Mouse (Mus musculus) forebrain, embryonic 16.5 days (tissue): ENCODE measurements around the gene Nkx1-2. TPM values are rescaled to one million over a fixed set of nuclear protein-coding genes. Genes with fewer than 3 reads are reported as not detected.

ENCODE experiments used
- ATAC-seq: fragments of 200-750 bp; cut with Nextera tagmentation; 2 replicates; pipeline ENCODE4 v1.8.0; 2017; ENCODE audit warnings: mild to moderate bottlenecking, moderate library complexity
- H3K27ac ChIP-seq: fragments of 300-500 bp; sonication (generic); 2 replicates; pipeline ENCODE4 v1.5.1; 2014; ENCODE audit warnings: low read length, control low read depth
- H3K27me3 ChIP-seq: fragments of 300-500 bp; sonication (generic); replicated peaks from 2 replicates; pipeline ENCODE4 v1.6.1; 2014; ENCODE audit warnings: low read length; ENCODE audit not compliant: control insufficient read depth, insufficient read depth
- H3K36me3 ChIP-seq: fragments of 300-500 bp; sonication (generic); 2 replicates; pipeline ENCODE4 v1.6.1; 2014; ENCODE audit not compliant: control insufficient read depth, insufficient read depth
- H3K4me1 ChIP-seq: fragments of 300-500 bp; sonication (generic); replicated peaks from 2 replicates; pipeline ENCODE4 v1.6.1; 2014; ENCODE audit warnings: low read length; ENCODE audit not compliant: control insufficient read depth, insufficient read depth
- H3K4me2 ChIP-seq: fragments of 300-500 bp; sonication (generic); 2 replicates; pipeline ENCODE4 v1.6.1; 2014; ENCODE audit warnings: mild to moderate bottlenecking, low read length, control low read depth
- H3K4me3 ChIP-seq: fragments of 300-500 bp; sonication (generic); replicated peaks from 2 replicates; pipeline ENCODE4 v1.5.1; 2014; ENCODE audit warnings: mild to moderate bottlenecking, low read length, control low read depth
- H3K9ac ChIP-seq: fragments of 300-500 bp; sonication (generic); replicated peaks from 2 replicates; pipeline ENCODE4 v1.6.1; 2014; ENCODE audit warnings: low read depth, low read length, control low read depth
- H3K9me3 ChIP-seq: fragments of 300-500 bp; sonication (generic); 2 replicates; pipeline ENCODE4 v1.6.1; 2016; ENCODE audit warnings: low read length; ENCODE audit not compliant: control insufficient read depth
- WGBS: fragments of 180-500 bp; shearing (Covaris S2); extraction: QIAGEN DNeasy Blood & Tissue Kit; methylation state at CpG from one replicate; pipeline ENCODE4 v1.1.7; 2014; 5-methylcytosine and 5-hydroxymethylcytosine counted together
- polyA plus RNA-seq: library from polyadenylated mRNA; unstranded; fragments of >200 nt; fragmentation: Nextera tagmentation; extraction: Ambion mirVana; gene quantifications from 2 replicates; pipeline ENCODE4 v1.2.1, GENCODE M21; 2015

Nkx1-2 gene
- polyA plus RNA-seq, 1 experiment from 2014 or later, result 0.11 TPM

GRCm38 (mm10) chr7:132626174-132626573, 26.7 kb upstream of the Nkx1-2 start:
- no peaks in the 10 kb centered on the region for H3K9me3 ChIP-seq
- no peak overlapping the region for H3K9ac ChIP-seq
- no peak for ATAC-seq
- no peak overlapping the region for H3K4me3 ChIP-seq
- no peak overlapping the region for H3K4me2 ChIP-seq
- no peaks in the 10 kb centered on the region for H3K27me3 ChIP-seq
- no peaks in the 10 kb centered on the region for H3K36me3 ChIP-seq
- H3K27ac ChIP-seq, result no peak overlapping the region
- 35% methylated on average over 4 of the region's 4 CpGs for WGBS
- 0 out of 2 replicates have a peak, but pooled peaks cover under 1% of the 10 kb centered on the region for H3K4me1 ChIP-seq

- no peaks in the 10 kb centered on the region for H3K36me3 ChIP-seq
- H3K9me3 ChIP-seq, result no peaks in the 10 kb centered on the region
- H3K4me2 ChIP-seq, result no peak overlapping the region
- no peak for ATAC-seq
- no peaks in the 10 kb centered on the region for H3K4me1 ChIP-seq
- H3K9ac ChIP-seq, result no peak overlapping the region
- H3K27ac ChIP-seq, result no peak overlapping the region
- WGBS, result 80% methylated on average over 10 of the region's 10 CpGs
- H3K4me3 ChIP-seq, result no peak overlapping the region
- no peaks in the 10 kb centered on the region for H3K27me3 ChIP-seq
These were observed 24.7 kb upstream of the Nkx1-2 start for GRCm38 (mm10) chr7:132624161-132624560.

GRCm38 (mm10) chr7:132619975-132620918, 20.8 kb upstream of the Nkx1-2 start:
- WGBS, result 90% methylated on average over 15 of the region's 15 CpGs
- ATAC-seq, result no peak
- H3K36me3 ChIP-seq, result no peaks in the 10 kb centered on the region
- no peaks in the 10 kb centered on the region for H3K4me1 ChIP-seq
- no peaks in the 10 kb centered on the region for H3K27me3 ChIP-seq
- no peak overlapping the region for H3K4me2 ChIP-seq
- no peak overlapping the region for H3K9ac ChIP-seq
- H3K4me3 ChIP-seq, result no peak overlapping the region
- no peak overlapping the region for H3K27ac ChIP-seq
- H3K9me3 ChIP-seq, result no peaks in the 10 kb centered on the region

- no peaks in the 10 kb centered on the region for H3K36me3 ChIP-seq
- no peak for ATAC-seq
- H3K27me3 ChIP-seq, result no peaks in the 10 kb centered on the region
- H3K4me2 ChIP-seq, result no peak overlapping the region
- no peak overlapping the region for H3K27ac ChIP-seq
- H3K4me1 ChIP-seq, result no peaks in the 10 kb centered on the region
- H3K9me3 ChIP-seq, result no peaks in the 10 kb centered on the region
- 93% methylated on average over 8 of the region's 8 CpGs for WGBS
- H3K9ac ChIP-seq, result no peak overlapping the region
- no peak overlapping the region for H3K4me3 ChIP-seq
These were observed 20.1 kb upstream of the Nkx1-2 start for GRCm38 (mm10) chr7:132619549-132619948.

GRCm38 (mm10) chr7:132617021-132617564, 17.7 kb upstream of the Nkx1-2 start:
- Histone ChIP-seq H3K4me2 (no peak overlapping the region), H3K9me3 (no peaks in the 10 kb centered on the region), H3K27me3 (no peaks in the 10 kb centered on the region), H3K4me3 (no peak overlapping the region), H3K27ac (no peak overlapping the region), H3K36me3 (no peaks in the 10 kb centered on the region), H3K9ac (no peak overlapping the region), H3K4me1 (no peaks in the 10 kb centered on the region)
- no peak for ATAC-seq
- 88% methylated on average over 5 of the region's 5 CpGs for WGBS

GRCm38 (mm10) chr7:132616391-132616790, 17.0 kb upstream of the Nkx1-2 start:
- 19% methylated on average over 6 of the region's 6 CpGs for WGBS
- no peak for ATAC-seq

GRCm38 (mm10) chr7:132615346-132615745, 15.9 kb upstream of the Nkx1-2 start:
- Histone ChIP-seq H3K27me3 (no peaks in the 10 kb centered on the region), H3K9me3 (no peaks in the 10 kb centered on the region), H3K27ac (no peak overlapping the region), H3K4me3 (no peak overlapping the region), H3K4me1 (peaks cover under 1% of the 10 kb centered on the region; the same call in 1 of the 2 replicates), H3K36me3 (no peaks in the 10 kb centered on the region), H3K4me2 (no peak overlapping the region), H3K9ac (no peak overlapping the region)
- WGBS, result 28% methylated on average over 3 of the region's 3 CpGs
- no peak for ATAC-seq

More at GRCm38 (mm10) chr7:132616391-132616790, 17.0 kb upstream of the Nkx1-2 start:
- no peaks in the 10 kb centered on the region for H3K36me3 ChIP-seq
- H3K4me1 ChIP-seq, result no peaks in the 10 kb centered on the region
- no peak overlapping the region for H3K4me2 ChIP-seq
- H3K27ac ChIP-seq, result no peak overlapping the region
- H3K9ac ChIP-seq, result no peak overlapping the region
- H3K27me3 ChIP-seq, result no peaks in the 10 kb centered on the region
- no peaks in the 10 kb centered on the region for H3K9me3 ChIP-seq
- H3K4me3 ChIP-seq, result no peak overlapping the region

- Histone ChIP-seq H3K4me2 (no peak overlapping the region), H3K27ac (no peak overlapping the region)
These were observed 12.1 kb upstream of the Nkx1-2 start for GRCm38 (mm10) chr7:132611530-132611929.

GRCm38 (mm10) chr7:132610468-132611318, 11.3 kb upstream of the Nkx1-2 start, which contains the start of gene Lhpp:
Gene Lhpp, plus strand, starts transcription at chr7:132610638.
- Histone ChIP-seq H3K36me3 (no peaks in the 10 kb centered on the region), H3K27ac (no peak within 1 kb of the TSS), H3K4me1 (peaks cover 4% of the 10 kb centered on the region; the same call in 1 of the 2 replicates), H3K4me2 (peak within 1 kb of the TSS; percentile 74), H3K9me3 (no peaks in the 10 kb centered on the region), H3K9ac (peak within 1 kb of the TSS; percentile 72), H3K4me3 (peak within 1 kb of the TSS; percentile 63), H3K27me3 (peaks cover 6% of the 10 kb centered on the region; the same call in 1 of the 2 replicates)
- 8% methylated on average over 44 of the region's 44 CpGs for WGBS
- peak; percentile 91 for ATAC-seq

More at GRCm38 (mm10) chr7:132611530-132611929, 12.1 kb upstream of the Nkx1-2 start:
- 0 out of 2 replicates have a peak, but pooled peaks cover 2% of the 10 kb centered on the region for H3K27me3 ChIP-seq
- no peak overlapping the region for H3K9ac ChIP-seq
- H3K4me3 ChIP-seq, result no peak overlapping the region
- 96% methylated on average over 8 of the region's 8 CpGs for WGBS
- H3K4me1 ChIP-seq, result peaks cover 4% of the 10 kb centered on the region; the same call in 1 of the 2 replicates
- no peaks in the 10 kb centered on the region for H3K36me3 ChIP-seq
- no peak for ATAC-seq
- no peaks in the 10 kb centered on the region for H3K9me3 ChIP-seq
